Mouse (Mus musculus) olfactory bulb, adult 2 months (tissue): ENCODE results near the gene Hdhd3.

Source experiments
- CTCF ChIP-seq: fragments of 200-500 bp; IDR thresholded peaks from 2 replicates; pipeline ENCODE4 v1.5.1; 2012; ENCODE audit warnings: low read depth, mild to moderate bottlenecking, low read length, moderate library complexity; ENCODE audit not compliant: insufficient read depth
- POLR2A ChIP-seq: fragments of 200-500 bp; IDR thresholded peaks from 2 replicates; pipeline ENCODE4 v1.6.1; 2012; ENCODE audit warnings: mild to moderate bottlenecking, low read depth, low read length, moderate library complexity; ENCODE audit not compliant: insufficient read depth

- no peak for TF ChIP-seq POLR2A
- TF ChIP-seq CTCF, result no peak
These were observed 23.1 kb downstream of the Hdhd3 start, which contains the start of gene Bspry for GRCm38 (mm10) chr4:62479937-62480708.
